Mouse (Mus musculus) MEL (cell line): ENCODE data around the gene Clrn1. TPM values are rescaled to one million over a fixed set of nuclear protein-coding genes. Genes with fewer than 3 reads are reported as not detected.

Experiments
- DNase-seq: peaks from one replicate; pipeline ENCODE4 v3.0.0; 2011; ENCODE audit warnings: low read depth, low spot score
- H3K27ac ChIP-seq: 2 replicates; pipeline ENCODE4 v1.5.1; 2012; ENCODE audit warnings: low read depth, mild to moderate bottlenecking, control low read depth, low read length, moderate library complexity; ENCODE audit not compliant: control insufficient read depth
- H3K27me3 ChIP-seq, 2 experiments: fragments of 150-350 bp in 1 of 2; sonication (generic) in 1 of 2; 2 replicates each; pipeline ENCODE4 v1.6.1; 2012; ENCODE audit warnings: low read length in 2 of 2, mild to moderate bottlenecking in 2 of 2, improper control_type of control experiment in 1 of 2, moderate library complexity in 1 of 2; ENCODE audit not compliant: insufficient read depth in 2 of 2, control insufficient read depth in 1 of 2
- H3K36me3 ChIP-seq, 2 experiments: 2 replicates each; pipeline ENCODE4 v1.6.1; 2012 to 2014; ENCODE audit warnings: low read length in 2 of 2, improper control_type of control experiment in 1 of 2, inconsistent platforms in 1 of 2, mild to moderate bottlenecking in 1 of 2; ENCODE audit not compliant: insufficient read depth in 2 of 2, control insufficient read depth in 1 of 2
- H3K4me1 ChIP-seq, 2 experiments: fragments of 150-350 bp in 1 of 2; sonication (generic) in 1 of 2; 2 replicates each; pipeline ENCODE4 v1.6.1; 2012; ENCODE audit warnings: low read length in 2 of 2, improper control_type of control experiment in 1 of 2, mild to moderate bottlenecking in 1 of 2; ENCODE audit not compliant: insufficient read depth in 2 of 2, control insufficient read depth in 1 of 2
- H3K4me3 ChIP-seq, 2 experiments: fragments of 150-350 bp in 1 of 2; sonication (generic) in 1 of 2; 2 replicates each; pipeline ENCODE4 v1.5.1; 2012; ENCODE audit warnings: low read depth in 2 of 2, low read length in 2 of 2, mild to moderate bottlenecking in 2 of 2, moderate library complexity in 2 of 2, control low read depth in 1 of 2, improper control_type of control experiment in 1 of 2; ENCODE audit not compliant: control insufficient read depth in 1 of 2, insufficient read depth in 1 of 2
- H3K79me2 ChIP-seq: 2 replicates; pipeline ENCODE4 v1.6.1; 2012; ENCODE audit warnings: mild to moderate bottlenecking, low read length, moderate library complexity; ENCODE audit not compliant: control insufficient read depth, poor library complexity, insufficient read depth
- H3K9ac ChIP-seq: 2 replicates; pipeline ENCODE4 v1.6.1; 2012; ENCODE audit warnings: low read depth, mild to moderate bottlenecking, control low read depth, low read length, moderate library complexity; ENCODE audit not compliant: control insufficient read depth, poor library complexity, severe bottlenecking
- H3K9me3 ChIP-seq: fragments of 150-350 bp; sonication (generic); replicated peaks from 2 replicates; pipeline ENCODE4 v1.6.1; 2012; ENCODE audit warnings: mild to moderate bottlenecking, low read length, improper control_type of control experiment, moderate library complexity; ENCODE audit not compliant: insufficient read depth
- CHD2 ChIP-seq: IDR thresholded peaks from 2 replicates; pipeline ENCODE4 v1.6.1; 2011; ENCODE audit warnings: low read length, improper control_type of control experiment
- EP300 ChIP-seq, 2 experiments: IDR thresholded peaks; 2 replicates each; pipeline ENCODE4 v1.6.1; 2011; ENCODE audit warnings: improper control_type of control experiment in 2 of 2, low read length in 2 of 2, low read depth in 1 of 2, mild to moderate bottlenecking in 1 of 2
- HCFC1 ChIP-seq: IDR thresholded peaks from 2 replicates; pipeline ENCODE4 v1.6.1; 2012; ENCODE audit warnings: low read depth, mild to moderate bottlenecking, inconsistent platforms, low read length, improper control_type of control experiment, moderate library complexity
- MAZ ChIP-seq: IDR thresholded peaks from 2 replicates; pipeline ENCODE4 v1.6.1; 2012; ENCODE audit warnings: low read depth, mild to moderate bottlenecking, inconsistent platforms, low read length, improper control_type of control experiment
- MEF2A ChIP-seq: IDR thresholded peaks from 2 replicates; pipeline ENCODE4 v1.6.1; 2014; ENCODE audit warnings: low read depth, mild to moderate bottlenecking, inconsistent platforms, low read length, improper control_type of control experiment; ENCODE audit not compliant: poor library complexity, insufficient replicate concordance, severe bottlenecking; ENCODE audit errors: extremely low read depth
- MXI1 ChIP-seq: IDR thresholded peaks from 2 replicates; pipeline ENCODE4 v1.6.1; 2011; ENCODE audit warnings: mild to moderate bottlenecking, low read depth, low read length, improper control_type of control experiment
- NELFE ChIP-seq: IDR thresholded peaks from 2 replicates; pipeline ENCODE4 v1.6.1; 2011; ENCODE audit warnings: low read depth, low read length, improper control_type of control experiment
- NRF1 ChIP-seq: IDR thresholded peaks from 2 replicates; pipeline ENCODE4 v1.6.1; 2014; ENCODE audit warnings: low read depth, mild to moderate bottlenecking, inconsistent platforms, low read length, improper control_type of control experiment, moderate library complexity; ENCODE audit not compliant: poor library complexity, insufficient read depth, severe bottlenecking
- POLR2AphosphoS2 ChIP-seq: IDR thresholded peaks from 2 replicates; pipeline ENCODE4 v1.6.1; 2011; ENCODE audit warnings: low read length, improper control_type of control experiment
- RAD21 ChIP-seq: IDR thresholded peaks from 2 replicates; pipeline ENCODE4 v1.6.1; 2011; ENCODE audit warnings: mild to moderate bottlenecking, low read depth, low read length, improper control_type of control experiment
- SMC3 ChIP-seq: IDR thresholded peaks from 2 replicates; pipeline ENCODE4 v1.6.1; 2011; ENCODE audit warnings: low read depth, low read length, improper control_type of control experiment
- TCF12 ChIP-seq: IDR thresholded peaks from 2 replicates; pipeline ENCODE4 v1.6.1; 2014; ENCODE audit warnings: low read depth, mild to moderate bottlenecking, inconsistent platforms, low read length, improper control_type of control experiment, moderate library complexity
- UBTF ChIP-seq: IDR thresholded peaks from 2 replicates; pipeline ENCODE4 v1.6.1; 2012; ENCODE audit warnings: low read depth, mild to moderate bottlenecking, inconsistent platforms, low read length, improper control_type of control experiment, moderate library complexity, borderline replicate concordance; ENCODE audit not compliant: insufficient read depth
- ZKSCAN1 ChIP-seq: IDR thresholded peaks from 2 replicates; pipeline ENCODE4 v1.6.1; 2012; ENCODE audit warnings: low read depth, mild to moderate bottlenecking, inconsistent platforms, low read length, improper control_type of control experiment, moderate library complexity
- ZNF384 ChIP-seq: IDR thresholded peaks from 2 replicates; pipeline ENCODE4 v1.6.1; 2012; ENCODE audit warnings: low read depth, mild to moderate bottlenecking, inconsistent platforms, low read length, improper control_type of control experiment
- polyA plus RNA-seq, 2 experiments: library from polyadenylated mRNA; stranded (reverse) in 1 of 2; unstranded in 1 of 2; fragments of >175 nt in 1 of 2; fragments of >200 nt in 1 of 2; gene quantifications; 2 replicates each; pipeline versions ENCODE4 v1.2.1 to v1.2.4; 2012; ENCODE audit warnings: low replicate concordance in 2 of 2, low read depth in 1 of 2; ENCODE audit not compliant: insufficient read length in 2 of 2, insufficient read depth in 1 of 2, missing spikeins in 1 of 2
- total RNA-seq: library from RNA; depleted of rRNA; stranded (reverse); fragments of 300-350 nt; gene quantifications from 2 replicates; pipeline ENCODE4 v1.2.3, GENCODE M21; 2012

Clrn1 gene
- total and polyA plus RNA-seq, 3 experiments = not detected

GRCm38 (mm10) chr3:58883511-58883907 lies 1.6 kb downstream of the Clrn1 start:
- Histone ChIP-seq H3K27ac (no peak overlapping the region), H3K4me3 (no peak overlapping the region), H3K36me3 (no peaks in the 10 kb centered on the region), H3K79me2 (no peaks in the 10 kb centered on the region), H3K27me3 (peaks cover 0 to 1% of the 10 kb centered on the region in 2 experiments; a peak in 1 of 4 replicates), H3K9me3 (no peaks in the 10 kb centered on the region), H3K4me1 (no peaks in the 10 kb centered on the region), H3K9ac (no peak overlapping the region)
- TF ChIP-seq MEF2A (no peak), MXI1 (no peak), TCF12 (no peak)
- no peak for DNase-seq

- no peaks in the 10 kb centered on the region for H3K4me1 ChIP-seq
- no peaks in the 10 kb centered on the region for H3K9me3 ChIP-seq
- no peaks in the 10 kb centered on the region for H3K36me3 ChIP-seq
- no peak overlapping the region for H3K9ac ChIP-seq
- H3K27ac ChIP-seq = no peak overlapping the region
- H3K27me3 ChIP-seq = peaks cover 0 to 1% of the 10 kb centered on the region in 2 experiments; a peak in 1 of 4 replicates
- no peak overlapping the region for H3K4me3 ChIP-seq
- TF ChIP-seq ZKSCAN1 (no peak), MXI1 (no peak), ZNF384 (no peak), EP300 (IDR thresholded peaks at IDR 0.05; ENCODE audit: low read depth in 1 of 2, low read length in 2 of 2) (no peak), POLR2AphosphoS2 (no peak), CHD2 (no peak), MAZ (no peak), HCFC1 (no peak), UBTF (no peak), SMC3 (no peak), NELFE (no peak), TCF12 (no peak), RAD21 (no peak), NRF1 (no peak)
- TF ChIP-seq, all 39 proteins: peak for 0
- DNase-seq = peak; percentile 1
- H3K79me2 ChIP-seq = no peaks in the 10 kb centered on the region
Observed at GRCm38 (mm10) chr3:58882878-58883510, 2.1 kb downstream of the Clrn1 start.
